Mouse (Mus musculus) intestine, postnatal 0 days (tissue): ENCODE data around the gene Saa2. TPM values are rescaled to one million over a fixed set of nuclear protein-coding genes. Genes with fewer than 3 reads are reported as not detected.

Experiments
- ATAC-seq: fragments of 200-750 bp; cut with Nextera tagmentation; 2 replicates; pipeline ENCODE4 v1.8.0; 2017; ENCODE audit warnings: mild to moderate bottlenecking, moderate TSS enrichment, moderate library complexity
- H3K27ac ChIP-seq: fragments of 300-500 bp; sonication (generic); 2 replicates; pipeline ENCODE4 v1.5.1; 2014; ENCODE audit warnings: mild to moderate bottlenecking, low read depth, low read length, moderate library complexity
- H3K27me3 ChIP-seq: fragments of 300-500 bp; sonication (generic); replicated peaks from 2 replicates; pipeline ENCODE4 v1.6.1; 2014; ENCODE audit warnings: low read length, mixed read lengths; ENCODE audit not compliant: control insufficient read depth, insufficient read depth
- H3K36me3 ChIP-seq: fragments of 300-500 bp; sonication (generic); 2 replicates; pipeline ENCODE4 v1.6.1; 2014; ENCODE audit warnings: mild to moderate bottlenecking, moderate library complexity; ENCODE audit not compliant: control insufficient read depth, insufficient read depth
- H3K4me1 ChIP-seq: fragments of 300-500 bp; sonication (generic); replicated peaks from 2 replicates; pipeline ENCODE4 v1.6.1; 2014; ENCODE audit warnings: antibody characterized with exemption, low read length, mixed read lengths; ENCODE audit not compliant: control insufficient read depth, insufficient read depth
- H3K4me2 ChIP-seq: fragments of 300-500 bp; sonication (generic); replicated peaks from 2 replicates; pipeline ENCODE4 v1.6.1; 2014; ENCODE audit warnings: low read depth, mild to moderate bottlenecking, moderate library complexity
- H3K4me3 ChIP-seq: fragments of 300-500 bp; sonication (generic); 2 replicates; pipeline ENCODE4 v1.5.1; 2014; ENCODE audit warnings: low read depth, low read length
- H3K9ac ChIP-seq: fragments of 300-500 bp; sonication (generic); 2 replicates; pipeline ENCODE4 v1.6.1; 2014; ENCODE audit warnings: mild to moderate bottlenecking, low read depth, low read length
- H3K9me3 ChIP-seq: fragments of 300-500 bp; sonication (generic); 2 replicates; pipeline ENCODE4 v1.6.1; 2016; ENCODE audit warnings: mixed run types; ENCODE audit not compliant: control insufficient read depth
- CTCF ChIP-seq: sonication (generic); IDR thresholded peaks from 2 replicates; pipeline ENCODE4 v1.5.1; 2016; ENCODE audit warnings: low read depth, mild to moderate bottlenecking, control low read depth, antibody characterized with exemption, moderate library complexity
- WGBS: fragments of 180-500 bp; shearing (Covaris S2); extraction: QIAGEN DNeasy Blood & Tissue Kit; methylation state at CpG from one replicate; pipeline ENCODE4 v1.1.7; 2014; 5-methylcytosine and 5-hydroxymethylcytosine counted together
- polyA plus RNA-seq: library from polyadenylated mRNA; unstranded; fragments of >200 nt; fragmentation: Nextera tagmentation; extraction: Ambion mirVana; gene quantifications from 2 replicates; pipeline ENCODE4 v1.2.1, GENCODE M21; 2015

Gene Saa2
- polyA plus RNA-seq, 1 experiment from 2014 or later: not detected

DNA sequence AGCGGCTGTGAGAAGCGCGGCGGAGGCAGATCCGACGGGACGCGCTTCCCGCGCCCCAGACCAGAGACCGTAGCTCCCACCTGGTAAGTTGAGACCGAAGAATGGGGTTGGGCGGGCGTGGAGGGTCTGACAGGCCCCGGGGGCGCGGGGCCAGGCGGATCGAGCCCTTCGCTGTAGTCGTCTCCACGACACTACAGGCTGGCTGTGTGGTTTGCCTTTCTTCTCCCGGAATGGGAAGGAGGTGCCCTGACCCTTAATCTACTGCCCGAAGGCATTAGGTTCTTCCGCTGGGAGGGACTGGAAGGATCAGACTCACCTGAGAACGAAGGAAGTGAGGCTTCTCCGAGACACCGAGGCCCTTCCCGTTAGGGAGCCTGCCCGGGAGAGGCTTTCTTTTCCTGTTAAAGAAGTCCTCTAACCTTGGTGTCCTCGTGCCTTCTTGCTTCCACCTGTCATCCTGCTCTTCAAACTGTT, 44.7 kb downstream of the Saa2 start:
- Histone ChIP-seq H3K9ac (peak overlapping the region; percentile 90), H3K27ac (peak overlapping the region; percentile 84), H3K4me1 (no peaks in the 10 kb centered on the region), H3K27me3 (no peaks in the 10 kb centered on the region), H3K4me2 (peak overlapping the region; percentile 93), H3K4me3 (peak overlapping the region; percentile 94), H3K36me3 (peaks cover 10% of the 10 kb centered on the region), H3K9me3 (no peaks in the 10 kb centered on the region)
- under 1% methylated on average over 30 of the region's 31 CpGs for WGBS
- TF ChIP-seq CTCF: no peak
- peak; percentile 23 for ATAC-seq

DNA sequence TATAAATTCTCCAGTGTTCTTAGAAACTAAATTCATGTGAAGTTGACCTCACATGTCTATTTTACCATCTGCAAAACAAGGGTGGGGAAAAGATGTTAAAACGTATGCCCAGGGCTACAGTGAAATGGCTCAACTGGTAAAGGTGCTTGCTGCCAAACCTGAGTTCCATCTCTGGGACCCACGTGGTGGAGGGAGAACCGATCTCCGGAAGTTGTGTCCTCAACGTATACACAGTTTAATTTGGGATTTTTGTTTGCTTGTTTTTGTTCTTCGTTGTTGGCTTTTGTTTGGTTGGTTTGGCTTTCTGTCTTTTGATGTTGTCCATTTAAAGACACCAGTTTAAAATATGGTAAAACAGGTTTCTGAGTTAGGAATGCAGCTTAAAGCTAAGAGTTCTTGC, 45.2 kb downstream of the Saa2 start:
- peak overlapping the region; percentile 93 for H3K4me2 ChIP-seq
- peaks cover 15% of the 10 kb centered on the region for H3K36me3 ChIP-seq
- no peak for TF ChIP-seq CTCF
- no peaks in the 10 kb centered on the region for H3K4me1 ChIP-seq
- H3K9me3 ChIP-seq: no peaks in the 10 kb centered on the region
- peak overlapping the region; percentile 90 for H3K9ac ChIP-seq
- ATAC-seq: no peak
- H3K27ac ChIP-seq: 0 out of 2 replicates have a peak overlapping the region, but pooled peaks have one; percentile 84
- peak overlapping the region; percentile 94 for H3K4me3 ChIP-seq
- H3K27me3 ChIP-seq: no peaks in the 10 kb centered on the region
- 36% methylated on average over 6 of the region's 6 CpGs for WGBS

Other genes with a start within 250 kb of the Saa2 start
- gene Sergef, start 112.0 kb upstream of the Saa2 start, polyA plus RNA-seq: 7.5 TPM in 2 replicates
- gene Tph1, start 79.3 kb upstream of the Saa2 start, polyA plus RNA-seq: 4.8 and 5.3 TPM in 2 replicates
- 8.4 and 9.3 TPM in 2 replicates for gene Saal1, start 41.1 kb upstream of the Saa2 start, polyA plus RNA-seq
- gene Saa3, start 36.1 kb upstream of the Saa2 start, polyA plus RNA-seq: 2.3 and 5.2 TPM in 2 replicates
- not detected in 2 replicates for gene Saa4, start 19.2 kb upstream of the Saa2 start, polyA plus RNA-seq
- gene Saa1, start 8.8 kb upstream of the Saa2 start, polyA plus RNA-seq: 0.29 and 0.47 TPM in 2 replicates
- 13.9 and 14.7 TPM in 2 replicates for gene Hps5, start 44.3 kb downstream of the Saa2 start, polyA plus RNA-seq
- gene Gtf2h1, start 44.3 kb downstream of the Saa2 start, polyA plus RNA-seq: 51.3 and 52.7 TPM in 2 replicates
- gene Ldha, start 89.7 kb downstream of the Saa2 start, polyA plus RNA-seq: 1,258 and 1,338 TPM in 2 replicates
- gene Ldhc, start 109.4 kb downstream of the Saa2 start, polyA plus RNA-seq: not detected in 2 replicates
- gene Tsg101, start 168.2 kb downstream of the Saa2 start, polyA plus RNA-seq: 100 and 107 TPM in 2 replicates
- gene Uevld, start 206.7 kb downstream of the Saa2 start, polyA plus RNA-seq: 4.2 and 4.9 TPM in 2 replicates
- not detected in 2 replicates for gene Gm9999, start 231.8 kb downstream of the Saa2 start, polyA plus RNA-seq